In the genomic region with DNA sequence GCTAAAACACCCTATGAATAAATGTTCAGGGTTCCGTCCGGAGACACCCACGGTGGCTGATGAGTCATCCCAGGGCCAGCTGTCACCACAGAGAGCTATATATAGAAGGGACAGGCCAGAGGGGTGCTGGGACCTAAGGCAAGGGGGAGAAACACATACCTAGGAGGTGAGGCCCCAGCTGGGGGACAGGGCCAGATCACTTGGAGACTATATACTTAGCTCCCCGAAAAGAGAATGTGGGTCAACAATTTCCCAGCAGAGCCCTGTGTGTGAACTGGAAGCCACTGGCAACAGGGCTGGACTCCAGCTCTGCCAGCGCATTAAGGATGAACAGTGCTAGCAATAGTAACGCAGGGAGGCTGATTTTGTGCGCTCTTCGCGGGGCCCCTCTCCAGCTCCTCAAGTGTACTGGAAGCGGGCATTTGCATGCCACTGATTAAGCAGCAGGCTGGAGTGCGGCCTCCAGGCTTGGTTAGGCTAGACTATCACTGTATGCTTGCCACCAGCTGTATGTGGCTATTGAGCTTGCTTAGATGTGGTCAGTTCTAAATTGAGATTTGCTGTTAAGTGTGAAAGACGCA, we compare ENCODE assay signal across 7 mouse cellular contexts.
DNase-seq lines count a peak whose midpoint lies in the region; ATAC-seq lines count a peak whose summit lies in the region.

No protein-coding gene starts in this region.

- H3K36me3 ChIP-seq in midbrain, embryonic 13.5 days, result no peaks in the 10 kb centered on the region
- H3K36me3 ChIP-seq in midbrain, embryonic 15.5 days (replicated peaks), result no peaks in the 10 kb centered on the region

- no peak overlapping the region for H3K4me3 ChIP-seq in midbrain, embryonic 13.5 days (replicated peaks)
- no peak overlapping the region for H3K4me3 ChIP-seq in midbrain, embryonic 15.5 days

- DNase-seq in brain, adult 2 months (ENCODE audit: low read depth, low spot score), result peak; percentile 80
- DNase-seq in heart, adult 18-20 months, result peak; percentile 55 to 62
- peak; percentile 14 for DNase-seq in kidney, postnatal 14 days

- H3K4me2 ChIP-seq in midbrain, embryonic 13.5 days (replicated peaks), result no peak overlapping the region
- H3K4me2 ChIP-seq in midbrain, embryonic 15.5 days, result no peak overlapping the region

- no peak overlapping the region for H3K27ac ChIP-seq in midbrain, embryonic 13.5 days
- H3K27ac ChIP-seq in midbrain, embryonic 15.5 days, result no peak overlapping the region

- H3K9me3 ChIP-seq in midbrain, embryonic 13.5 days, result no peaks in the 10 kb centered on the region
- no peaks in the 10 kb centered on the region for H3K9me3 ChIP-seq in midbrain, embryonic 15.5 days

- peaks cover 12% of the 10 kb centered on the region; the same call in 1 of the 2 replicates for H3K27me3 ChIP-seq in midbrain, embryonic 13.5 days
- no peaks in the 10 kb centered on the region for H3K27me3 ChIP-seq in midbrain, embryonic 15.5 days (replicated peaks)

- peak; percentile 62; the same call in 1 of the 2 replicates for ATAC-seq in midbrain, embryonic 13.5 days
- ATAC-seq in midbrain, embryonic 15.5 days (replicated peaks), result no peak
- no peak for ATAC-seq in megakaryocyte-erythroid progenitor cell, adult 5-6 weeks (replicated peaks; ENCODE audit: low FRiP score, low TSS enrichment, poor library complexity, severe bottlenecking)
- no peak for ATAC-seq in erythroid progenitor cell, adult 5-6 weeks (replicated peaks; ENCODE audit: low FRiP score, poor library complexity, severe bottlenecking)

- H3K4me1 ChIP-seq in midbrain, embryonic 13.5 days (replicated peaks), result 0 out of 2 replicates have a peak, but pooled peaks cover 11% of the 10 kb centered on the region
- 0 out of 2 replicates have a peak, but pooled peaks cover 8% of the 10 kb centered on the region for H3K4me1 ChIP-seq in midbrain, embryonic 15.5 days

- no peak overlapping the region for H3K9ac ChIP-seq in midbrain, embryonic 13.5 days (replicated peaks)
- no peak overlapping the region for H3K9ac ChIP-seq in midbrain, embryonic 15.5 days

- WGBS in midbrain, embryonic 13.5 days, result 56% methylated on average over 12 of the region's 12 CpGs
- WGBS in midbrain, embryonic 15.5 days, result 55% methylated on average over 12 of the region's 12 CpGs

Comparison
In these comparisons a context has a peak if more than half of its experiments do, and no peak if none do; other contexts are left out.
1. DNase-seq: peak in every context shown above with its lines; median percentile 80 in brain, adult 2 months; 58 in heart, adult 18-20 months; 14 in kidney, postnatal 14 days.